Mouse (Mus musculus) kidney, embryonic 15.5 days (tissue): ENCODE results near the gene Jak1. TPM values are rescaled to one million over a fixed set of nuclear protein-coding genes. Genes with fewer than 3 reads are reported as not detected.

Source experiments
- ATAC-seq: fragments of 200-750 bp; cut with Nextera tagmentation; replicated peaks from 2 replicates; pipeline ENCODE4 v1.8.0; 2017; ENCODE audit warnings: moderate TSS enrichment; ENCODE audit not compliant: low FRiP score
- H3K27ac ChIP-seq: fragments of 300-500 bp; sonication (generic); 2 replicates; pipeline ENCODE4 v1.5.1; 2015; ENCODE audit warnings: mild to moderate bottlenecking, inconsistent platforms
- H3K27me3 ChIP-seq: fragments of 300-500 bp; sonication (generic); 2 replicates; pipeline ENCODE4 v1.6.1; 2015; ENCODE audit warnings: inconsistent platforms
- H3K36me3 ChIP-seq: fragments of 300-500 bp; sonication (generic); 2 replicates; pipeline ENCODE4 v1.6.1; 2015; ENCODE audit warnings: inconsistent platforms
- H3K4me1 ChIP-seq: fragments of 300-500 bp; sonication (generic); 2 replicates; pipeline ENCODE4 v1.6.1; 2015; ENCODE audit warnings: inconsistent platforms
- H3K4me2 ChIP-seq: fragments of 300-500 bp; sonication (generic); 2 replicates; pipeline ENCODE4 v1.6.1; 2015; ENCODE audit warnings: moderate library complexity, mild to moderate bottlenecking, inconsistent platforms
- H3K4me3 ChIP-seq: fragments of 300-500 bp; sonication (generic); replicated peaks from 2 replicates; pipeline ENCODE4 v1.5.1; 2015; ENCODE audit warnings: mild to moderate bottlenecking, inconsistent platforms
- H3K9ac ChIP-seq: fragments of 300-500 bp; sonication (generic); 2 replicates; pipeline ENCODE4 v1.6.1; 2015; ENCODE audit warnings: mild to moderate bottlenecking, inconsistent platforms
- H3K9me3 ChIP-seq: fragments of 300-500 bp; sonication (generic); replicated peaks from 2 replicates; pipeline ENCODE4 v1.6.1; 2016; ENCODE audit warnings: inconsistent platforms
- WGBS: fragments of 180-500 bp; shearing (Covaris S2); methylation state at CpG from one replicate; pipeline ENCODE4 v1.1.7; 2015; ENCODE audit warnings: mixed read lengths; 5-methylcytosine and 5-hydroxymethylcytosine counted together
- polyA plus RNA-seq: library from polyadenylated mRNA; unstranded; fragments of >200 nt; fragmentation: Nextera tagmentation; extraction: Ambion mirVana; gene quantifications from 2 replicates; pipeline ENCODE4 v1.2.1, GENCODE M21; 2015

Gene Jak1
- polyA plus RNA-seq, 1 experiment from 2014 or later: 88.2 TPM

DNA sequence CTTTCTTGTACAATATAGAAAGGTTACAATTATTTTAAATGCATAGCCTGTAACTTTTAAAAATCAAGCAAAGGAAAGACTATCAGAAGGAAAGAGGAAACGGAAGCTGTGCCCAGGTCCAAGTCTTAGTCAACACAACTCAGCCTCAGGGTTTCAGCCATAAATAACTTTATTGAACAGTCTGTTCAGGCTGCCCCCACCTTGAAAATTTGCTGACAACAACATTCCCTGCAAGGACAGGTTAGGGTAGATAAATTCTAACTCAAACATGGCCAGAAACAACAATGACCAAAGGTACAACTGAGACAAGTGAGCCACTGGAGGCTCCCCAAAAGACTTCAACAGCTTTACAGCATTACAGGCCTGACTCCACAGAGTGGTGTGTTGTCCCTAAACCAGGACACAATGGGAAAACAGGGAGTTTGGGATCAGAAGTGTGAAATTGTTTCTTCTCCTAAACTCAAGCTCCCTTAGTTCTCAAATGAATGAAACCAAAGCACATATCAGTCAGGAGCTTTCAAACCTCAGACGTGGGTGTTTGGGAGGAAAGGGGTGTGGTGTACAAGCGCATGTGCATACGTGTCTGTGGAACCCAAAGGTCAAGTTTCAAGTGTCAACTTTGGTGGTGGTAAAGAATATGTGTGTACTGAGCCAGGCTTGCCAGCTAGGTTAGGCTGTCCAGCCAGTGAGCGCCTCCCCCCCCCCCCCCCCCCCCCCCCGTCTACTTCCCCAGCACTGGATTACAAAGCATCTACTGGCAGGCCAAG, 14.9 kb downstream of the Jak1 start:
- no peaks in the 10 kb centered on the region for H3K36me3 ChIP-seq
- H3K4me1 ChIP-seq: peaks cover 42% of the 10 kb centered on the region
- no peak overlapping the region for H3K27ac ChIP-seq
- H3K4me2 ChIP-seq: no peak overlapping the region
- no peak overlapping the region for H3K4me3 ChIP-seq
- H3K27me3 ChIP-seq: no peaks in the 10 kb centered on the region
- no peak overlapping the region for H3K9ac ChIP-seq
- H3K9me3 ChIP-seq: no peaks in the 10 kb centered on the region
- WGBS: 53% methylated on average over 5 of the region's 6 CpGs
- ATAC-seq: no peak

- no peak overlapping the region for H3K4me2 ChIP-seq
- no peak overlapping the region for H3K4me3 ChIP-seq
- no peaks in the 10 kb centered on the region for H3K27me3 ChIP-seq
- H3K9ac ChIP-seq: no peak overlapping the region
- 43% methylated on average over 2 of the region's 2 CpGs for WGBS
- no peaks in the 10 kb centered on the region for H3K9me3 ChIP-seq
- peaks cover 21% of the 10 kb centered on the region for H3K4me1 ChIP-seq
- ATAC-seq: no peak
- no peaks in the 10 kb centered on the region for H3K36me3 ChIP-seq
- no peak overlapping the region for H3K27ac ChIP-seq
Observed at GRCm38 (mm10) chr4:101247355-101247754, 17.7 kb downstream of the Jak1 start.

GRCm38 (mm10) chr4:101246569-101246968, 18.5 kb downstream of the Jak1 start:
- Histone ChIP-seq H3K4me1 (peaks cover 21% of the 10 kb centered on the region), H3K27me3 (no peaks in the 10 kb centered on the region), H3K9ac (no peak overlapping the region), H3K4me2 (no peak overlapping the region), H3K4me3 (no peak overlapping the region), H3K36me3 (no peaks in the 10 kb centered on the region), H3K9me3 (no peaks in the 10 kb centered on the region), H3K27ac (no peak overlapping the region)
- WGBS: 76% methylated on average over 2 of the region's 2 CpGs
- ATAC-seq: no peak

DNA sequence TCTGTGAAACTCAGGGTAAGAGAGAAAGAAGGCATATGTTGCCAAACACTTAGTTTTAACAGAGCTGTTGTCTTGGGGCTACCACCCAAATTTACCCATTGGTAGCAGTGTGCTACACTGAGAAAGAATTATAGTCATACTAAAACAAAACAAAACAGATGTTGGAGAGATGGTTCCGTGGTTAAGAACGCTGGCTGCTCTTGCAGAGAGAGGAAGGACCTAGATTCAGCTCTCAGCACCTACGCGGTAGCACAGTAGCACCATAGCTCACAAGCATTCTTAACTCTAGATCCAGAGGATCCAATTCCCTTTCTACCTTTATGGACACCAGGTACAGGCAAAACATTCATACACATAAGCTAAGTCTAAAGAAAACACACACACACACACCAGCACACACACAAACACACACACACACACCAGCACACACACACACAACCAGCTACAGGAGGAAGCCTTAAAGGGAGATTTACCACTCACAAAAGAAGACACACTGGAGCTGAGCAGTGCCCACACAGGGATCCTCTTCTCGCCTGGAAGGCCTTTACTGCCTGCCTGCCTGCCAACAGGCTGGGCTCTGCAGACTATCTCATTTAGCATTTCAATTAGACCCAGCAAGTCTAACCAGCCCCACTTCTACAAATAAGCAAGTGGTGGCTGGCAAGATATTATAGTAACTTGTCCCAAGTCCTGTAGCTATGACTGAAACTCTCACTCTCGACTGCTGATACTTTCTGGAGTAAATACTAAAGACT, 20.6 kb downstream of the Jak1 start:
- ATAC-seq: no peak
- no peaks in the 10 kb centered on the region for H3K9me3 ChIP-seq
- 72% methylated on average over 6 of the region's 6 CpGs for WGBS

GRCm38 (mm10) chr4:101240875-101241173, 24.3 kb downstream of the Jak1 start:
- peaks cover 8% of the 10 kb centered on the region; the same call in 1 of the 2 replicates for H3K4me1 ChIP-seq
- no peaks in the 10 kb centered on the region for H3K36me3 ChIP-seq
- no peaks in the 10 kb centered on the region for H3K27me3 ChIP-seq
- no peak overlapping the region for H3K4me3 ChIP-seq
- H3K9ac ChIP-seq: no peak overlapping the region
- no peaks in the 10 kb centered on the region for H3K9me3 ChIP-seq
- H3K4me2 ChIP-seq: no peak overlapping the region
- no peak overlapping the region for H3K27ac ChIP-seq
- WGBS: 83% methylated on average over 3 of the region's 3 CpGs
- ATAC-seq: no peak

More for the DNA sequence above, 20.6 kb downstream of the Jak1 start:
- Histone ChIP-seq H3K4me1 (peaks cover 16% of the 10 kb centered on the region), H3K4me3 (no peak overlapping the region), H3K27ac (no peak overlapping the region), H3K36me3 (no peaks in the 10 kb centered on the region), H3K9ac (no peak overlapping the region), H3K27me3 (no peaks in the 10 kb centered on the region), H3K4me2 (no peak overlapping the region)

DNA sequence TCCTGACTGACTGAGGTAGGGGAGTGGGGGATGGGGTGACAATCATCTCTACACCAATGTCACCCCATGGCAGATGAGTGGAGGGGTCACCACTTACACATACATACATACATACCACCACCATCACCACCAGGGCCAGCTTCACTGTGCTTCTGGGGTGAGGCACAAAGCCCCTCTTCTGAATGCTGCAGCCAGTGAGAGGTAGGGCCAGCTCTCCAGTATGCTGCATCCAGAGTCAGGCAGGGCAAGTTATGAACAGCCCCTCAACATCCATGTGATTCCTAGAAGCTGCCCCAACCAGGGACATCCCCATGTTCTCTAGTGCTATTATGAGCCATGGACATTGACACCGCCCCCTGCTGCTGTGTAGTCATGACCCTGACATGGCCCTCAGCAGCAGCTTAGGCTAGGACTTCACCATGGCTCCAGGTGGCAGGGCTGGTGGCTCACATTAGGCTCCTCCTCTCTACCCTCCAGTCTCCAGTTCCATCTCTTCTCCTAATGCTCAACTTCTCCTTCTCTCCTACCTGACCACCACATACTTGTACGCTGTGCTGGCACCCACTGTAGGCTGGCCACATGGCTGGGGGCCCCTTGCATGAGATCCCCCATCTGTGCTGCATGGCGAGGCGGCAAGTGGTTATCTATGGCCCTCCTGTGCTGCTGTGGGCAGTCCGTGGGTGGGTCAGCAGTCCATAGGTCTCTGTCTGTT, 24.8 kb downstream of the Jak1 start:
- no peak for ATAC-seq
- Histone ChIP-seq H3K4me1 (peaks cover 11% of the 10 kb centered on the region), H3K27me3 (no peaks in the 10 kb centered on the region), H3K9ac (no peak overlapping the region), H3K4me2 (no peak overlapping the region), H3K36me3 (no peaks in the 10 kb centered on the region), H3K27ac (no peak overlapping the region), H3K9me3 (no peaks in the 10 kb centered on the region), H3K4me3 (no peak overlapping the region)
- WGBS: 90% methylated on average over 5 of the region's 5 CpGs

DNA sequence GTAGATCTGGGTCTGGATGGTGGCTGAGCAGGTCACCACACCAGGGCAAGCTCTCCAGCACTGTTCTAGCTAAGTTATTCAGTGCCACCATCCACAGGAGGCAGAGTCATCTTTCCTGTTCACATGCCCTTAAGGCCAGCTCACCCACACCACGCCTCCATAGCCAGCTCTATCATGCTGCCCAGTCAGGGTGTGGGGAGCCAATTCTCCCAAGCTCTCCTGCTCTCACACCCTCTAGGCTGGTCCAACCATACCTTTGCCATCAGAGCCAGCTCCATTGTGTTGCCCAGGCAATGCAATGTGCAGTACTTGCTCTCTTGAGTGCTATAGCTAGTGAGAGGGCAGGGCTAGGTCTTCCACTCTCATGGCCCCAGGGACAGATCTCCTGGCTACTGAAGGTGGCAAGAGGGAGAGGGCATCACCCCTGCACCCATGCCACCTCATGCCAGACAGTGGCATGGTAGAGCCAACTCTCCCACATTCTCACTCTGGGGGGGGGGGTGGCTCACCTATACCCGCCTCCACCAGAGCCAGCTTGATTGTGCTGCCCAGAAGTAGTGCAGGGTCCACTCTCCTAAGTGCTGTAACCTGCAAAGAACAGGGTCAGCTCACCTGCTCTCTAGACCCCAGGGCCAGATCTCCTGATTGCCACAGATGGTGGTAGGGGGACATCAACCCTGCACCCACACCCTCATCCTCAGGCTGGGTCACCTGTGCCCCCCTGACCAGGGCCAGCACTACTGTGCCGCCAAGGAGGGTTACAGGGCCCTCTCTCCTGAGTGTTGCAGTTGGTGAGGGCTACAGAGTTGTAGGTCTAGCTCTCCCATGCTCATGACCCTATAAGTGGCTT, 25.5 kb downstream of the Jak1 start:
- ATAC-seq: no peak
- 94% methylated on average over 3 of the region's 3 CpGs for WGBS

DNA sequence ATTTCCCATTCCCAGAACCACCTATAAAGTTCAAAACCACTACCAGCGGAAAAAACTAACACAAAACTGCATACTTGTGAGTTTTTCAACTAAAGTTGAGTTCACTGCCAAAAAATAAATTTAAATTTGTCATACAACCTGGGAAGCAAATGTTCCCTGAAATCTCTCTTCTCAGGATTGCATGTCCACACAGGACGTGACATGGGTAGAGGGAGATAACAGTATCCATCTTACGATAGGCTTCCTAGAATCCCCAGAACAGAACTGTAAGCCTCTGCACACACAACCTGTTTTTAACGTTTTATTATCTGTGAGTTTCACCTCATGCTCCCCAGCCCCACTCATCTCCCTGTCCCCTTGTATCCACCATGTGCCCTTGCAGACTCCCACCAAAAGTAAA, 26.5 kb downstream of the Jak1 start:
- ATAC-seq: no peak
- no peak overlapping the region for H3K27ac ChIP-seq
- no peaks in the 10 kb centered on the region for H3K9me3 ChIP-seq
- H3K9ac ChIP-seq: no peak overlapping the region
- WGBS: 75% methylated on average over 4 of the region's 4 CpGs
- H3K27me3 ChIP-seq: no peaks in the 10 kb centered on the region
- no peak overlapping the region for H3K4me2 ChIP-seq
- H3K36me3 ChIP-seq: no peaks in the 10 kb centered on the region
- H3K4me1 ChIP-seq: peaks cover 22% of the 10 kb centered on the region
- no peak overlapping the region for H3K4me3 ChIP-seq

More for the DNA sequence above, 25.5 kb downstream of the Jak1 start:
- H3K27ac ChIP-seq: no peak overlapping the region
- peaks cover 15% of the 10 kb centered on the region for H3K4me1 ChIP-seq
- H3K4me3 ChIP-seq: no peak overlapping the region
- H3K27me3 ChIP-seq: no peaks in the 10 kb centered on the region
- no peaks in the 10 kb centered on the region for H3K36me3 ChIP-seq
- no peak overlapping the region for H3K9ac ChIP-seq
- no peaks in the 10 kb centered on the region for H3K9me3 ChIP-seq
- H3K4me2 ChIP-seq: no peak overlapping the region

DNA sequence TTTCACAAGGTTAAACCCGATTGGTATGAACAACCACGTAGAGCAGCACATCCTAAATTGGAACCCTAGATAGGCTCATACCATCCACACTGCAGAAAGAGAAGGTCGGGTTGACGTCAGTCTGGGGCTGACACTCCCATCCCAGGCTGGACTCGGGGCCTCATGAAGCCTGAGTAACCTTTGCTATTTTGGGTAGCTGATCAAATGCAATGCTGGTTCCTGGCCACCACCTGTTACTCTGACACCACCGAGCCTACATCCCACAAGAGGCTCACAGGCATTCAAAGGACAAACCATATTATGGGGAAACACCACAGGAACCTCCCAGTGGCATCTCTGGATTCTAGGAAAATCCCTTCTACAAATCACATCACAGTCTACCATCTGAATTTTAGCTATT, 28.3 kb downstream of the Jak1 start:
- no peak overlapping the region for H3K27ac ChIP-seq
- no peak overlapping the region for H3K9ac ChIP-seq
- H3K36me3 ChIP-seq: no peaks in the 10 kb centered on the region
- no peak overlapping the region for H3K4me2 ChIP-seq
- WGBS: 83% methylated on average over 6 of the region's 6 CpGs
- ATAC-seq: no peak
- peaks cover 26% of the 10 kb centered on the region for H3K4me1 ChIP-seq
- no peaks in the 10 kb centered on the region for H3K27me3 ChIP-seq
- H3K4me3 ChIP-seq: no peak overlapping the region
- H3K9me3 ChIP-seq: no peaks in the 10 kb centered on the region

DNA sequence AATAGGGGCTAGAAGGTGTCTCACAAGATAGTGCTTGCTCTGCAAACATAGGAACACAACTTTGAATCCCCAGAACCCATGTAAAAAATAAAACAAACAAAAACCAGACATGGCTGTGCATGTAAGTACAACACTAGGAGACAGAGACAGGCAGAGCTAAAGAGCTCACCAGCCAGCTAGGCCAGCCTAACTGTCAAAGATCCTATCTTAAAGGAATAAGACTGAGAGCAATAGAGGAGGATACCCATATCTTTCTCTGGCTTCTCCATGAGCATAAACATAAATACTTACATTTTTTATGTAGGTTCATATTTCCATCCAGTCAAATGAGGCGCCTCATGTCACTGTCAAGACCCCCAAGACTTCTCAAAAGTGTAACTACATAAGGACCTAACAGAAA, 29.1 kb downstream of the Jak1 start:
- Histone ChIP-seq H3K27me3 (no peaks in the 10 kb centered on the region), H3K9me3 (no peaks in the 10 kb centered on the region), H3K36me3 (no peaks in the 10 kb centered on the region), H3K27ac (no peak overlapping the region), H3K4me2 (no peak overlapping the region), H3K4me3 (no peak overlapping the region), H3K4me1 (peaks cover 26% of the 10 kb centered on the region), H3K9ac (no peak overlapping the region)
- ATAC-seq: no peak
- 86% methylated on average over 1 of the region's 1 CpGs for WGBS

DNA sequence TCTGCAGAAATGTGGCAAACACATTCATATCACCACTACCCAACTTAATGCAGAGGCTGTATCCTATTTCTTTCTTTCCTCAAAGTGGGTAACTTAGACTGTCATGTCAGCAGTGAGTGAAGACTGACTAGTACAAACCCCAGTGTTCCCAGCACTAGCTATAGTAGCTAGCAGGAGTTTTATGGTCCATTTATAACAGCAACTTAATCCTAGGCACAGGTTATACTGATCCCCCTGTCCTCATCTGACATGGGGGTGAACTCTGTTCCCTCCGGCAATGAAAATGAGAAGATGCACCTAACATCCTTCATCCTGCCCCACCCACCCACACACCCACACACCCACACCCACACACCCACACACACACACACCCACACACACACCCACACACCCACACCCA, 30.3 kb downstream of the Jak1 start:
- 0 out of 2 replicates have a peak overlapping the region, but pooled peaks have one; percentile 41 for H3K27ac ChIP-seq
- ATAC-seq: peak; percentile 57; the same call in 1 of the 2 replicates
- WGBS: 32% methylated on average over 1 of the region's 1 CpGs

More for the DNA sequence above, 30.3 kb downstream of the Jak1 start:
- Histone ChIP-seq H3K9ac (no peak overlapping the region), H3K27me3 (no peaks in the 10 kb centered on the region), H3K4me1 (peaks cover 22% of the 10 kb centered on the region), H3K9me3 (no peaks in the 10 kb centered on the region), H3K4me3 (no peak overlapping the region), H3K4me2 (no peak overlapping the region), H3K36me3 (no peaks in the 10 kb centered on the region)
